Mouse (Mus musculus) erythroblast, embryonic 14.5 days (primary cell): ENCODE data around the gene Lpo.

Experiments used
- GATA1 ChIP-seq: IDR thresholded peaks from 2 replicates; pipeline ENCODE4 v1.6.1; 2012; ENCODE audit warnings: low read length, inconsistent platforms, mixed read lengths
- TAL1 ChIP-seq: IDR thresholded peaks from 3 replicates; pipeline ENCODE4 v1.6.1; 2012; ENCODE audit warnings: low read length, inconsistent platforms, mixed read lengths

DNA sequence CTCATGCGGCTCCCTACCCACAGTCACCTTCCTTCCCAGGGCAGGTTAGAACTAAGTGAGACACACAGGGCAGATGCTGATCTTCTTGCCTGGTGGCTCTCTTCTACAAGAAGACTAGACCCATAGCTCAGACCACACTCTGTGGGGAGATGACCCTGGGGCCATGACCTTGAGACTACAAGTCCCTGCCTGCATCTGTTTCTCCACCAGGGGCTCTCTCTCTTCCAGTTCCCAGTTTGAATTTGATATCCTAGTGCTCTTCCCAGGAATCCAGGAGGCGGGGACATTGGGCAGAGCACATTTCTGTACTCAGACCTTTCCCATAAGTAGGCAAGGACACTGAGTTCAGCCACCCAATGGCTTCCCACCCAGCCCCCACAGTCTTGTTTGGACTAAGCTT is 42.0 kb upstream of the Lpo start:
- TF ChIP-seq GATA1 = no peak
- no peak for TF ChIP-seq TAL1
